Mouse (Mus musculus) kidney, adult 2 months (tissue): Measurements from ENCODE around the gene Btbd1.

Experiments
- CTCF ChIP-seq: fragments of 200-500 bp; conservative IDR thresholded peaks from 2 replicates; pipeline ENCODE4 v1.5.1; 2011; ENCODE audit warnings: low read depth, mild to moderate bottlenecking, control low read depth, low read length, moderate library complexity, mixed read lengths; ENCODE audit not compliant: insufficient read depth, insufficient read length
- POLR2A ChIP-seq: fragments of 200-500 bp; IDR thresholded peaks from one replicate; pipeline ENCODE4 v1.6.1; 2011; ENCODE audit warnings: low read depth, low read length, control low read depth

DNA sequence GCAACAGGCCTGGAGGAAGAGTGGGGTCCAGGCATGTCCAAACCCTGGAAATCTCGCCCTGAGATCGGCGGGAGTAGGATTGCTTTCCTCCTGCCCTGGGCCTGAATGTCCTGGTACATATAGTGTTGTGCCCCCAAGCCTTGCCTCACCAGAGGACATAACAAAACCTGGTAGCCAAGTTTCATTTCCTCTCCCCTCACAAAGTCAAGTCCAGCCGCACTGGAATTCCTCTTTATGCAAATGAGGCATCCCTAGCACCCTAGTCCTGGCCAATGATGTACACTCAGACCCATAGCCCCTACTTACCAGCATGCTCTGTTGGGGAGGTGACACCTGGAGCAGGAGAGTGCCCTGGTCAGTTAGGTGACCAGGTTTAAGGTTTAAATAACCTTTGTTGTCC is 27.0 kb upstream of the Btbd1 start:
- no peak for TF ChIP-seq CTCF
- TF ChIP-seq POLR2A = no peak
